8 mouse cellular contexts compared by ENCODE assay signal in genomic region chr4:151902689-151903241, GRCm38 (mm10). TPM values are rescaled to one million over a fixed set of nuclear protein-coding genes. Genes with fewer than 3 reads are reported as not detected.
DNase-seq lines count a peak whose midpoint lies in the region; ATAC-seq lines count a peak whose summit lies in the region.

No protein-coding gene starts in this region.

- no peaks in the 10 kb centered on the region for H3K9me3 ChIP-seq in kidney, embryonic 16.5 days (ENCODE audit: low read length)

- peaks cover 2% of the 10 kb centered on the region; the same call in 1 of the 2 replicates for H3K4me1 ChIP-seq in kidney, embryonic 16.5 days (ENCODE audit: insufficient read depth, low read length)

- no peaks in the 10 kb centered on the region for H3K36me3 ChIP-seq in kidney, embryonic 16.5 days (ENCODE audit: insufficient read depth, low read length)

- no peak overlapping the region for H3K4me3 ChIP-seq in kidney, embryonic 16.5 days (ENCODE audit: low read length)

- no peak overlapping the region for H3K9ac ChIP-seq in kidney, embryonic 16.5 days (replicated peaks; ENCODE audit: low read length)

- DNase-seq in ES-CJ7 (ENCODE audit: low read depth, low spot score): peak; percentile 63
- DNase-seq in adrenal gland, postnatal 10 days: peak; percentile 81
- DNase-seq in gonadal fat pad, adult 2 months (ENCODE audit: low read depth): peak; percentile 28
- DNase-seq in ovary, postnatal 36 days (ENCODE audit: low spot score): peak; percentile 39
- no peak for DNase-seq in retina, embryonic 14.5 days (ENCODE audit: low spot score)
- DNase-seq in spleen, adult 12 weeks (ENCODE audit: low spot score): no peak
- DNase-seq in thymus, postnatal 25 days: no peak

- H3K27me3 ChIP-seq in kidney, embryonic 16.5 days (ENCODE audit: insufficient read depth, low read length): no peaks in the 10 kb centered on the region; the same call in 1 of the 2 replicates

- ATAC-seq in kidney, embryonic 16.5 days (ENCODE audit: low FRiP score, low TSS enrichment): 0 out of 2 replicates have a peak, but pooled peaks have one; percentile 63

- WGBS in kidney, embryonic 16.5 days: 48% methylated on average over 14 of the region's 14 CpGs

- no peak overlapping the region for H3K4me2 ChIP-seq in kidney, embryonic 16.5 days (replicated peaks; ENCODE audit: low read depth, low read length)

- no peak overlapping the region for H3K27ac ChIP-seq in kidney, embryonic 16.5 days (ENCODE audit: low read length)

RNA-seq across cellular contexts. Expression of gene Dnajc11, which starts 30.7 kb away (rescaled TPM):
- total RNA-seq in adrenal gland, postnatal 10 days (2021): 100 to 1,000 TPM in 1 of 2 experiments, 10 to 100 TPM in 1; 99.3 to 120 TPM
- polyA plus RNA-seq in gonadal fat pad, adult 2 months (2012; rRNA removed): 62.3 and 66.7 TPM in 2 replicates
- polyA plus RNA-seq in kidney, embryonic 16.5 days (2015; fragmentation: Nextera tagmentation; extraction: Ambion mirVana): 79.5 and 88.4 TPM in 2 replicates

RNA-seq across cellular contexts. Expression of gene Camta1, which starts 41.1 kb away (rescaled TPM):
- 10 to 100 TPM; 46.3 to 50.3 TPM for total RNA-seq in adrenal gland, postnatal 10 days (2021)
- 10.3 and 12.8 TPM in 2 replicates for polyA plus RNA-seq in gonadal fat pad, adult 2 months (2012; rRNA removed)
- polyA plus RNA-seq in kidney, embryonic 16.5 days (2015; fragmentation: Nextera tagmentation; extraction: Ambion mirVana): 80.7 and 83.5 TPM in 2 replicates

Comparison
In these comparisons a context has a peak if more than half of its experiments do, and no peak if none do; other contexts are left out.
1. DNase-seq: peak in ES-CJ7 (single experiment), adrenal gland, postnatal 10 days (single experiment), gonadal fat pad, adult 2 months (single experiment) and ovary, postnatal 36 days (single experiment); none in retina, embryonic 14.5 days (single experiment), spleen, adult 12 weeks (single experiment) and thymus, postnatal 25 days (single experiment).